In the genomic region with DNA sequence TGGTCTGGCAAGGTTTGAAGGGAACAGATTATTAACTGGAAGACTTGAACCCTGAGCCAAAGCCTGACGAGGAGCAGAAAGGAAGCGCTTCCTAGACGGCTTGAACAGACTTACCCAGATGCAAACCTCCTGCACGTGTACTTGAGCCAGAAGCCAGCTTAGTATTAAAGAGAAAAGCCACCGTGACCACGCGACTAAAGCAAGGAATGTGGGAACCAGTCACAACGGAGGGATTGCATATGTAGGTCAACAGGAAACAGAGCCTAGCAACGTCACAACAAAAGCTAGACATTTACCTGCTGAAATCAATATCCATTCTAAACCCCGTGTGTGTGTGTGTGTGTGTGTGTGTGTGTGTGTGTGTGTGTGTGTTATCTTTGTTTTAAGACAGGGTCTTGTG, we compare ENCODE assay signal across 22 mouse cellular contexts. TPM values are rescaled to one million over a fixed set of nuclear protein-coding genes. Genes with fewer than 3 reads are reported as not detected.
DNase-seq lines count a peak whose midpoint lies in the region; ATAC-seq lines count a peak whose summit lies in the region.
"Had no signal": no experiment of that assay in that cellular context is flagged by ENCODE, and none has a peak within 500 bp of the region (broad histone marks: within the 10 kb centered on the region; RNA-seq: fewer than 3 reads in every experiment).

No protein-coding gene starts in this region.

- no peak overlapping the region for H3K27ac ChIP-seq in midbrain, embryonic 10.5 days (replicated peaks)
- no peak overlapping the region for H3K27ac ChIP-seq in midbrain, embryonic 16.5 days (ENCODE audit: low read length)
- no peak overlapping the region for H3K27ac ChIP-seq in neural tube, embryonic 15.5 days (replicated peaks)
- H3K27ac ChIP-seq: embryonic facial prominence, embryonic 13.5 days; forebrain, embryonic 13.5 days; gastrocnemius, adult 2 months; hindbrain, embryonic 12.5 days had no signal

- H3K27me3 ChIP-seq in midbrain, embryonic 10.5 days (ENCODE audit: low read depth, poor library complexity, severe bottlenecking), result peaks cover 27% of the 10 kb centered on the region; the same call in 1 of the 2 replicates
- no peaks in the 10 kb centered on the region for H3K27me3 ChIP-seq in midbrain, embryonic 16.5 days (ENCODE audit: control insufficient read depth, insufficient read depth, low read depth, low read length)
- no peaks in the 10 kb centered on the region; the same call in 1 of the 2 replicates for H3K27me3 ChIP-seq in neural tube, embryonic 15.5 days (replicated peaks)
- H3K27me3 ChIP-seq: embryonic facial prominence, embryonic 13.5 days; forebrain, embryonic 13.5 days; hindbrain, embryonic 12.5 days had no signal

- no peak overlapping the region for H3K4me3 ChIP-seq in midbrain, embryonic 10.5 days
- no peak overlapping the region for H3K4me3 ChIP-seq in midbrain, embryonic 16.5 days (ENCODE audit: low read depth, low read length)
- no peak overlapping the region for H3K4me3 ChIP-seq in neural tube, embryonic 15.5 days (replicated peaks)
- H3K4me3 ChIP-seq: embryonic facial prominence, embryonic 13.5 days; forebrain, embryonic 13.5 days; gastrocnemius, adult 2 months; hindbrain, embryonic 12.5 days had no signal

- H3K4me2 ChIP-seq in midbrain, embryonic 16.5 days (ENCODE audit: low read length), result no peak overlapping the region
- H3K4me2 ChIP-seq in neural tube, embryonic 15.5 days, result no peak overlapping the region
- H3K4me2 ChIP-seq: embryonic facial prominence, embryonic 13.5 days; forebrain, embryonic 13.5 days; hindbrain, embryonic 12.5 days had no signal

- H3K9me3 ChIP-seq in midbrain, embryonic 10.5 days (replicated peaks), result no peaks in the 10 kb centered on the region
- no peaks in the 10 kb centered on the region for H3K9me3 ChIP-seq in midbrain, embryonic 16.5 days (replicated peaks; ENCODE audit: control insufficient read depth, low read length, poor library complexity, severe bottlenecking)
- no peaks in the 10 kb centered on the region for H3K9me3 ChIP-seq in neural tube, embryonic 15.5 days (replicated peaks)
- H3K9me3 ChIP-seq: embryonic facial prominence, embryonic 13.5 days; forebrain, embryonic 13.5 days; hindbrain, embryonic 12.5 days had no signal

- WGBS in midbrain, embryonic 10.5 days, result 50% methylated on average over 10 of the region's 10 CpGs
- WGBS in midbrain, embryonic 16.5 days, result 27% methylated on average over 10 of the region's 10 CpGs
- 38% methylated on average over 10 of the region's 10 CpGs for WGBS in neural tube, embryonic 15.5 days

- peak; percentile 47 for DNase-seq in embryo, embryonic 10 days (ENCODE audit: low spot score)
- no peak for DNase-seq in embryo, embryonic 9.5 days (ENCODE audit: extremely low spot score)
- DNase-seq in midbrain, embryonic 10.5 days (ENCODE audit: low spot score), result peak; percentile 25
- DNase-seq in CD4-positive helper T cell, adult 2 months (ENCODE audit: low read depth, low spot score), result peak; percentile 8
- peak; percentile 29 for DNase-seq in forelimb bud, embryonic 11.5 days (ENCODE audit: low read depth, low spot score)
- DNase-seq in layer of hippocampus, adult 9-11 months, result no peak
- DNase-seq: adrenal gland, postnatal 10 days; B cell, adult 2 months; cerebellum, adult 11 months; cerebellum, adult 8-10 months; cerebellum, postnatal 14 days; forebrain, postnatal 0 days; gastrocnemius, postnatal 25 days; heart, adult 11 months; heart, postnatal 10 days; heart, postnatal 4 days had no signal

- peaks cover 12% of the 10 kb centered on the region for H3K4me1 ChIP-seq in midbrain, embryonic 10.5 days
- no peaks in the 10 kb centered on the region for H3K4me1 ChIP-seq in midbrain, embryonic 16.5 days (ENCODE audit: control insufficient read depth, insufficient read depth, low read length)
- H3K4me1 ChIP-seq in neural tube, embryonic 15.5 days, result no peaks in the 10 kb centered on the region
- H3K4me1 ChIP-seq: hindbrain, embryonic 12.5 days had no signal

- no peak overlapping the region for H3K9ac ChIP-seq in midbrain, embryonic 16.5 days (ENCODE audit: low read depth, low read length)
- H3K9ac ChIP-seq in neural tube, embryonic 15.5 days (replicated peaks), result no peak overlapping the region
- H3K9ac ChIP-seq: embryonic facial prominence, embryonic 13.5 days; forebrain, embryonic 13.5 days; forebrain, postnatal 0 days; hindbrain, embryonic 12.5 days had no signal

- no peaks in the 10 kb centered on the region for H3K36me3 ChIP-seq in midbrain, embryonic 10.5 days
- H3K36me3 ChIP-seq in midbrain, embryonic 16.5 days (ENCODE audit: control insufficient read depth, insufficient read depth, low read length), result no peaks in the 10 kb centered on the region
- H3K36me3 ChIP-seq in neural tube, embryonic 15.5 days, result no peaks in the 10 kb centered on the region
- H3K36me3 ChIP-seq: embryonic facial prominence, embryonic 13.5 days; hindbrain, embryonic 12.5 days had no signal

- no peak for ATAC-seq in midbrain, embryonic 16.5 days
- no peak for ATAC-seq in neural tube, embryonic 15.5 days (ENCODE audit: low FRiP score)
- ATAC-seq: forebrain, embryonic 13.5 days; forebrain, postnatal 0 days had no signal

RNA-seq across cellular contexts. Expression of gene Hmcn2, which starts 13.0 kb away (rescaled TPM):
- 0.06 TPM in 1 of 2 replicates, not detected in the other for polyA plus RNA-seq in midbrain, embryonic 10.5 days (2016; fragmentation: Nextera tagmentation; extraction: Ambion mirVana)
- polyA plus RNA-seq in midbrain, embryonic 16.5 days (2015; fragmentation: Nextera tagmentation; extraction: Ambion mirVana), result 0.16 and 0.18 TPM in 2 replicates
- 0.44 and 0.51 TPM in 2 replicates for polyA plus RNA-seq in neural tube, embryonic 15.5 days (2015; fragmentation: Nextera tagmentation; extraction: Ambion mirVana)
- polyA plus RNA-seq: embryonic facial prominence, embryonic 13.5 days had no signal

Comparison
In these comparisons a context has a peak if more than half of its experiments do, and no peak if none do; other contexts are left out.
1. DNase-seq: peak in embryo, embryonic 10 days (single experiment), midbrain, embryonic 10.5 days (single experiment), CD4-positive helper T cell, adult 2 months (single experiment) and forelimb bud, embryonic 11.5 days (single experiment); none in embryo, embryonic 9.5 days (single experiment) and layer of hippocampus, adult 9-11 months (single experiment).